Mouse (Mus musculus): Measurements from ENCODE around the gene Ciao1.
"Not testable (repeated sequence)": the region's sequence is repeated elsewhere in the genome, so short reads cannot be mapped to it uniquely, and the experiment has no call there.

Ciao1 gene

GRCm38 (mm10) chr2:127247592-127248333 lies at the start of gene Ciao1, which contains the start of gene Tmem127:
TSS of gene Ciao1 (minus strand) at chr2:127247816.
TSS of gene Tmem127 (plus strand) at chr2:127247908.
- DNase-seq (ENCODE audit: low read depth, low spot score): peak; percentile 99

GRCm38 (mm10) chr2:127297001-127297805 lies 49.6 kb upstream of the Ciao1 start:
- no peak for DNase-seq (ENCODE audit: low read depth, low spot score)

- no peak for DNase-seq (ENCODE audit: low read depth, low spot score)
Measured at GRCm38 (mm10) chr2:127292250-127292649, 44.6 kb upstream of the Ciao1 start.

DNA sequence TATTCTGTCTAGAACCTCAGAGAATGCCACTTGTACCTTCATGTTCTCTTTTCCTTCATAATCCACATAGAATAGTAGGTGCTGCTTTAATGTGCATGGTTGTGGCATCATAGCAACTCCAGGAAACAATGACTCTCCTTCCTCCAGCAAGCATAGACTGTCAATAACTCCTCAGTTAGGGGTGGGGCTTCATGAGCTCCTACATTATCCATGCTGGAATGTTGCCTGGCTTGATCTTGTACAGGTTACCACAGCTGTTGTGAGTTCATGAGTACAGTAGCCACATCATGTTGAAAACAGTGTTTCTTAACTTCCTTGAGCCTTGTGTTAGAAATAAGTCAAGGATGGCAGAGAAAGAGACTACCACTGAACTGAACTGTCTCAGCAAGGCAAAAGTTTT lies 30.5 kb upstream of the Ciao1 start:
- DNase-seq (ENCODE audit: low read depth, low spot score): no peak

DNA sequence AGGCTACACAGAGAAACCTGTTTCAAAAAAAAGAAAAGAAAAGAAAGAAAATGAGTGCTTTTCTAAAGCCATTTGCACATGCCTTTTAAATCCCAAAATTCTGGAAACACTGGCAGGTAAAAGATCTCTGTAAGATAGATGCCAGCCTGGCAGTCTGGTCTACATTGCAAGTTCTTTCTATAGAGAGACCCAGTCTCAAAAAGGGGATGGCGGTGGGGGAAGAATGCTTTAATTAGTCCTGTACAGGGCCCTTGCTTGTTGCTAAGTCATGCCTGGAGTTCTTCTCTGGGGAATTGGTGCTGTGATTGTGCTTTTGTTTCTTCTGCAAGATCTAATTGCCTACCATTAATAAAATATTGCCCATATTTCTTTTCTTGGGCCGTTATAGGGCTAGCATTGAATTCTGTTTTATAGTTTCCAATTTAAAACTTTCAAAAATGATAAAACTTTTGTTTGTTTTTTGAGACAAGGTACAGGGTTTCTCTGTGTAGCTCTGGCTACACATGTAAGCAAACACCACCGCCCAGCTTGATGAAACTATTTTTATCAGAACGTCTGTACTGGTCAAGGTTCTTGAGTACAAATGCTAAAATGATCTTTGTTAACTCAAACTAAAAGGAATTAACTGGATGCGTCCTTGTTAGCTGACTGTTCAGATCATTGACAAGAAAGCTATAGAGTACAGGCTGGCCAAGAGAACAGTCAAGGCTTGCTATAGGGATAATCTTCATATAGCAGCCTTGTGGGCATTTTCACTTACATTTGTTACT lies 28.1 kb upstream of the Ciao1 start:
- DNase-seq (ENCODE audit: low read depth, low spot score): no peak

- DNase-seq (ENCODE audit: low read depth, low spot score): no peak
Measured at GRCm38 (mm10) chr2:127274590-127274989, 27.0 kb upstream of the Ciao1 start.

DNA sequence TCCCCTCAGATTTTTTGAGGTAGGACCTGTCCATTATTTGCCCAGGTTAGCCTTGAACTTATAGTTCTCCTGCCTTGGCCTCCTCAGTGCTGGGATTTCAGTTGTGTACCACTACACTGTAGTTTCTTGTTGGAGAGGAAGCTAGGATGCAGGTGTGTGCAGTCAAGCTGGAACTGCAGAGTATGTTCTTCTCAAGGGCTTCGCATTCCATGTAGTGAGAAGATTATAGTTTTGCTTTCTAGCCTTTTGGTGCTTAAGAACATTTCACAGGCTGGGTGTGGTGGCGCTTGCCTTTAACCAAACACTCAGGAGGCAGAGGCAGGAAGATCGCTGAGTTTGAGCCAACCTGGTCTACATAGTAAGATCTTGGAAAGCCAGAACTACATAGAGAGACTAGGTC lies 25.2 kb upstream of the Ciao1 start:
- DNase-seq (ENCODE audit: low read depth, low spot score): no peak

DNA sequence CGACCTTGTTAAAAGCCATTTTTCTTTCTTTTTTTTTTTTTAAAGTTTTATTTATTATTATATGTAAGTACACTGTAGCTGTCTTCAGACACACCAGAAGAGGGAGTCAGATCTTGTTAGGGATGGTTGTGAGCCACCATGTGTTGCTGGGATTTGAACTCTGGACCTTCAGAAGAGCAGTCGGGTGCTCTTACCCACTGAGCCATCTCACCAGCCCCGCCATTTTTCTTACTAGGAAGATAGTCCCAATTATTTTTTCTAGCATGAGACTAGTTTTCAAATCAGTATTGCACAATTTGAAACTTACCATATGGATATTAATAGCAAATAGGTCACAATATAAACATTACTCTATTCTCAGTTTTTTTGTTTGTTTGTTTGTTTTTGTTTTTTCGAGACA lies 24.4 kb upstream of the Ciao1 start:
- not testable (repeated sequence) for DNase-seq (ENCODE audit: low read depth, low spot score)

DNA sequence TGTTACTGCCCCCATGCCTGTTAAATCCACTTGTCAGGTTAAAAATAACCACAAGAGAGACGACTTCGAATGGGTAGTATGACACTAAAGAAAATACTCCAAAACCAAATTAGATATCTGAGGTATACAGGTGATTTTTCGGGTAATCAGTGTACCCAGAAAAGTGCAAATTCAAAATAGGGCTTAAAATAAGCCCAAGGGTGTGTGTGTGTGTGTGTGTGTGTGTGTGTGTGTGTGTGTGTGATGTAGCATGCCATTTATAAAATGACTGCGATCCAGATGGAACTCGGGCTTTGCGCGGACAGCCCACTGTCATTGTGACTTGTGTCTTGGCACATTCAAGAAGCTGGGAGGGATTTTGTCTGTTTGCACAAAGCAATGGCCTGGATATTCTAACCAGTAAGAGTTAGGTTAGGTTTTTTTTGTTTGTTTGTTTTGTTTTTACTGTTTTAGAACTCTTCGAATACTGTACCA lies 23.5 kb upstream of the Ciao1 start:
- no peak for DNase-seq (ENCODE audit: low read depth, low spot score)

DNA sequence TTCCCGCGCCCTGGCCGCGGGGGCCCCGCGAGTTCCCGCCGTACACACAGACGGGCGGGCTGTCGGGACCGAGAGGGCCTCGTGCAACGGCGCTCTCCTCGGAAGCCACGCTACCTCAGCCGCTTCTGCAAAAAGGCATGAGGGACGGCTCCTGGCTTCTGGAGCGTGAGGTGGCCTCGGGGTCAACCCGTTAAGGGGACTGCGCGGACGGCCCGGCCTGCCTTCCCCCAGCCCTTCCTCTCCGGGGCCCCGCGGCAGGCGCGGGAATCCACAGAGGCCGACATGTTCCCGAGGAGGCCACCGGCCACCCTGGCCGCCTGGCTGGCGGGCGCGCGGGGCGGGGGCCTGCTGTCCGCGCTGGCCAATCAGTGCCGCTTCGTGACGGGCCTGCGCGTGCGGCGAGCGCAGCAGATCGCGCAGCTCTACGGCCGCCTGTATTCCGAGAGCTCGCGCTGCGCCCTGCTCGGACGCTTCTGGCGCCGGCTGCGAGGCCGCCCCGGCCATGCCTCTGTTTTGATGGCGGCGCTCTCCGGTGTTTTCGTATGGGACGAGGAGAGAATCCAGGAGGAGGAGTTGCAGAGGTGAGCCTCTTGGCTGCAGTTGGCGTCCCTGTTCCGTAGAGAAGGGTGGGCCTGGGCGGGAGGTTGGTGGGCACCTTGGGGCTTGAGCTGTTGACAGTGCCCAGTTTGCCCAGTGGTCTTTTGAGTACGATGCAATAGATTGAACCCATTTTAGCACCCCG lies 22.9 kb upstream of the Ciao1 start:
- DNase-seq (ENCODE audit: low read depth, low spot score): peak; percentile 78

GRCm38 (mm10) chr2:127269491-127270299 lies 22.1 kb upstream of the Ciao1 start, which contains the start of gene Stard7:
TSS of gene Stard7 (plus strand) at chr2:127270218.
- peak; percentile 94 for DNase-seq (ENCODE audit: low read depth, low spot score)

- DNase-seq (ENCODE audit: low read depth, low spot score): no peak
Measured at GRCm38 (mm10) chr2:127267854-127268253, 20.2 kb upstream of the Ciao1 start.

GRCm38 (mm10) chr2:127262480-127262879 lies 14.9 kb upstream of the Ciao1 start:
- no peak for DNase-seq (ENCODE audit: low read depth, low spot score)

DNA sequence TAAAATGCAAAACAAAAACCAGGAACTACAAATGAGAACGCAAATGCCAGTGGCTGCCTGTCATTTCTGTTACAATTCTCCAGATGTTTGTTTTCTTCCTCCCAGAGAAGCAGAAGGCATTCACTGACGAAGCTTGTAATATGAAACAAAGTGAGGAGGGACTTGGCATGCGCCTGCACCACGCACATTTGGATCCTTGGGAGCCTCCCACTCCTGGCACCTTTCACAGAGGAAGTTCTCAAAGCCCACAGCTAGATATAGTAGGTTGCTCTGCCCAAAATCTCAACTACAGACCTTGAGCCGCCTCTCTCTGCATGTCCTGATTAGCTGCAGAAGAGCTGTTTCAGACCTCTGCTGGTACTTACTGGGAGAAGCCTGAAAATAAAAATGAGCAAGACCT lies 11.7 kb upstream of the Ciao1 start:
- DNase-seq (ENCODE audit: low read depth, low spot score): no peak

GRCm38 (mm10) chr2:127255294-127255693 lies 7.7 kb upstream of the Ciao1 start:
- no peak for DNase-seq (ENCODE audit: low read depth, low spot score)

DNA sequence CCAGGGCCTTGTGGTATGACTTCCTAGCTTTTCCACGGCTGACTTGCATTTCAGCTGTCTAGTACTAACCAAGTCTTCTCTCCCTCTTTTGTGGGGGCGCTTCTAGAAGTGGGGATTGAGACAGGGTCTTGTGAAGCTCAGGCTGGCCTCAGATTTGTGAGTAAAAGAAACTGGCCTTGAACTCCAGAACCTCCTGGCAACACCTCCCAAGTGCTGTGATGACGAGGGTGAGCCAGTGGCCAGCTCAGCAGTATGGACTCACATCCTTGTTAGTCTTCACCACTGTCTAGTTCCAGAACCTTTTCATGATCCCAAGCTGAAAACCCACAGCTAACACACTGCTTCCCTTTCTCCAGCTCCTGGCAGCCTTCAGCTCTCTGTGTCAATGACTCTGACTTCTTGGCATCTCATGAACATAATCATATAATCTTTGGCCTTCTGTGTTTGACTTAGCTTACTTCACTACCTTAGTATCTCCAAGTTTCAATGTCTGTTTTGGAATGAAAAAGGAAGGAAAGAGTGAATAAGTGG lies 7.1 kb upstream of the Ciao1 start:
- DNase-seq (ENCODE audit: low read depth, low spot score): no peak

- no peak for DNase-seq (ENCODE audit: low read depth, low spot score)
Measured at GRCm38 (mm10) chr2:127252787-127253186, 5.2 kb upstream of the Ciao1 start.

DNA sequence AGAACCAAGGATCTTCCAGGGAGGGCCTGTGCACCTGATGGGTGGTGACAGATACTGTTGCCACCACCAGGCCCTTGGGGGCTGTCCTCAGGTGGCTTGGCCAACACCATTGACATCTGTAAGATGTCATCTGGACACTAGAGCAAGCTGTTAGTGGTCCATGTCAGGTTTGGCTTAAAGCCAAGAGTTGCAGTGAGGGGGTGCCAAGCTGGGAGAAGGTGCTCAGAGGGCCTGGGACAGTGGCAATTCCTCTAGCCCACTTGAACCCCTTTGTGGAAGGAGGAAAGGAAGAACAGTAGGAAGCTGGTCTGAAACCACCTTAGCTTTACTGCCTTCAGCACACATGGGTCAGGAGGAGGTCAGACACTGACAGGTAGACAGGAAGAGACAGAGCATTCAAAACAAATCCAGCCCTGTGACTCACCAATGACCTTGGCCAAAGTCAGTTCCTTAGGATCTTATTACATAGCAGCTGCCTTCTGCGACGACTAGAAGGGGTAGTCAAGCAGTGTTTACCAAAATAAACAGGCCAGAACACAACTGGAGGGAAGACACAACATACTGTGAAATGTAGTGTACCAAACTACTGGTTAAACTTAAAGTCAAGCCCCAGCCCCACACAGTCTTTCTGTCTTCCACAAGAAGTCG lies 4.4 kb upstream of the Ciao1 start:
- DNase-seq (ENCODE audit: low read depth, low spot score): no peak

- DNase-seq (ENCODE audit: low read depth, low spot score): no peak
Measured at GRCm38 (mm10) chr2:127251457-127251856, 3.8 kb upstream of the Ciao1 start.
